Mouse (Mus musculus): ENCODE measurements around the gene Mboat2.

Gene Mboat2

DNA sequence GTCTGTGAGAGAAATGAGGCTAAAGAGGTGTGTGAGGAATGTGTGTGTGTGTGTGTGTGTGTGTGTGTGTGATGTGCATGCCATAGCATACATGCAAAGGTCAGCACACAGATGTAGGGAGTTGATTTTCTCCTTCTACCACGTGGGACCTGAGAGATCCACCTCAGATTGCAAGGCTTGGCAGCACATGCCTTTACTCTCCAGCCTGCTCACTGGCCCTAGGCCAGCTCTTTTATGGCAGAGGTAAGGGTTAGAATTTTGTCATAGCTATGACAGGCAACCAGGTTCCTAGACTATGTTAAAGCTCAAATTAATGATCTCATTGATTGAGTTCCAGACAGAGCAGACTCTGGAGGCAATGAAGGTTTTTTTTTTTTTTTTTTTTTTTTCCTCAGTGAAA, 33.1 kb downstream of the Mboat2 start:
- DNase-seq: no peak

DNA sequence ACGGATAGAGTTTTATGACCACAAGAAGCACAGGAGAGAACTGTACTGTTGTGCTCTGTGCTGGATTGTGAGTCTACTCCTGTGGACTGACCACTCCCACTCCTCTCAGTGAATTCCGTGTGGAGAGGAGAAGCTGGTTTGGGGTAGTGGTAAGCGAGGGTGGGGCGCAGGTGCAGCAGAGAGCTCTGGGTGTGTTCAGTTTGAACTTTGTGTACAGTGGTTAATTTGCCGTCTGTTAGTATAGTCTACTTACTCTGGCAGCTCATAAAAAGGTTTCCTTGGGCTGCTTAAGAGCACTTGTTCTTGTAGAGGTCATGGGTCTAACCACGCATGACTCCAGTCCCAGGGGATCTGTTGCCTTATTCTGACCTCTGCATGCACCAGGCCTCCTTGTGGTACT, 36.0 kb downstream of the Mboat2 start:
- no peak for DNase-seq

GRCm38 (mm10) chr12:24868694-24869093, 38.0 kb downstream of the Mboat2 start:
- DNase-seq: no peak

DNA sequence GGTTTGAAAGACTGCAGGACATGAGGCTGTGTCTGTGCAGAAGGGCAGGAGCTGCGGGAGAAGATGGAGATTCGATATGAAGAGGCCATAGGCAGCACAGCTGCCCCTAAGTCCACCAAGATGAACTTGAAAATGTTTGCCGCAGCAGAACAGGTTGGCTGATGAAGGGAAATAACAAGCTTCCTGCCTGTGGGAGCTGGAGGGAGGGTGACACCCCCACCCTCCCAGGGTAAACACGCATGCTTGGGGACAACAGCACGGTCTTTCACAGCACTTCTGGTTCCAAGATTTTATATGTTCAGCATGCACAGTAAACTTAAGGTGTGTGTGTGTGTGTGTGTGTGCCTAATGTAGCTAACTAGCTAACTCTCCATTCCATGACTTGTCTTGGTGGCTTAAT, 38.6 kb downstream of the Mboat2 start:
- DNase-seq: no peak

- DNase-seq: no peak
Observed at GRCm38 (mm10) chr12:24870901-24871300, 40.2 kb downstream of the Mboat2 start.

GRCm38 (mm10) chr12:24872264-24872663, 41.6 kb downstream of the Mboat2 start:
- DNase-seq: no peak

DNA sequence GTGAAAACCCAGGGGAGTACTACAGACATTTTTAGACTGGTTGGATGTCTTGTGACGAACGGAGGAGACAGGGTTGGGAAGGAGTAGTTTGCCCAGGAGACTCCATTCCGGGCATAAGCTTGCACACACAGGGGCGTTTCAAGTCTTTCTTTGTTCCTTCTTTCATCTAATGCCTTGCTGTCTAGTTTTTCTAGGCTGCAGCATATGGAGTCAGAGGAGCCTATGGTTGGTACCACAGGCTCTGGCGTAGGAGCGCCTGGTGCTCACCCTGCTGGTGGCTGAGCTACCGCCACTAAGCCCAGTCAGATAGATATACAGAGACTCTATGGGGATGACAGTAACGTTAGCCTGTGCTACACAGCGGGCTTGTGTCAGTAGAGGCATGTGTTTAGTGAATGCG, 42.0 kb downstream of the Mboat2 start:
- no peak for DNase-seq

DNA sequence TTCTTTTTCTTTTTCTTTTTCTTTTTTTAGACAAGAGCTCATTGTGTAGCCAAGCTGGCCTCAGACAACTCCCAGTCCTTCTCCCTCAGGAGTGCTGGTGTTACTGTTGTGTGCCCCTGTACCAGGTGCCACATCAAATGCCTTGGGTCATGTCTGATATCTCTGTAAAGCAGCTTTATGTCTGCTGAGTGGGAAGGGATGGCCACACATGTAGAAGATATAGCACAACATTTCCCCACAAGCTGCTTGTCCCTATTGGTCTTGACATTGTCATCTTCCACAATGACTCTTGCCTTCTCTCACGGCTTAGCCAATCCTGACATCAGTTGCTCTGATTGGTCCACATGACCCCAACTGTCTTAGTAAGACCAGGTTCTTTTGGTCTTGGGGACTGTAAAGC, 45.2 kb downstream of the Mboat2 start:
- no peak for DNase-seq

DNA sequence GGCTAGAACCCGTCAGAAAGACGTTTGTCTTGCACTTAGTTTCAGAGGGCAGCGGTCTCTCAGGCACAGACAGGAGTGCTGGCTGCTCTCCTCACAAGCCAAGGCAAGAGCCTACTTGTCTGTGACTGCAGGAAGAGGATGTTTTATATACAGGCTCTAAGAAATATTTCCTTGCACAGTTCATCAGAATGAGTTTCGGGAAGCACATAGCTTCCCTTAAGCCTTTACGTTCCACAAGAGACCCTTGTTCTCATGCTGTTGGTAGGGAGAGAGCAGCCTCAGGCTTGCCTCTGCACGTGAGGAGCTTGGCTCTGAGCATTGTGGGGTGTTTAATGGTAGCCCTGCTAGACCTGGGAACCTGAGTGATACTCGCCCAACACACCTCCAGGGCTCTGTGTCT, 46.6 kb downstream of the Mboat2 start:
- DNase-seq: no peak

- no peak for DNase-seq
Observed at GRCm38 (mm10) chr12:24878090-24878489, 47.4 kb downstream of the Mboat2 start.

DNA sequence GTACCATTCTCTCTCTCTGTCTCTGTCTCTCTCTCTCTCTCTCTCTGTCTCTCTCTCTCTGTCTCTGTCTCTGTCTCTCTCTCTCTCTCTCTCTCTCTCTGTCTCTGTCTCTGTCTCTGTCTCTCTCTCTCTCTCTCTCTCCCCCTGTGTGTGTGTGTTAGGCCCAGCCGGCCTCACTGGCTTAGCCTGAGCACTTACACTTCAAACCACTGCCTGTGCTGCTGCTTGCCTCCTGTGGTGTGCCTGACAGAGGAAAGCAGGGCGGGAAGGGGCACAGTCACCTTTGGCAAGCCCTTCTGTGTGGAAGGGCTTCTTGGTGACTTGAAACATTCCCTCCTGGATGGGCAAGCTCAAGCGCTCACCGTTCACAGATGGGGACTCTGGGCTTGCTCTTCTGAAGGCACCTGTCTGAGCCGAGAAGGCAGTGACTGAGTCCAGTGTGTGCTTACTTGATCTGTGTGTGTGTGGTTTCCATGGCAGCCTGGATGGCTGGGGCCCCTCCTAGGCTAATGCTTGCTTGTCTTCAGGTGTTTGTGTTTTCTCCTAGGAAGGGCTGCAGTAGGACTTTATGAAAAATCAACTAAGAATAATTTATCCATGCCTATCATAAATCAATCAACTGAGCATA, 48.2 kb downstream of the Mboat2 start:
- DNase-seq: no peak

DNA sequence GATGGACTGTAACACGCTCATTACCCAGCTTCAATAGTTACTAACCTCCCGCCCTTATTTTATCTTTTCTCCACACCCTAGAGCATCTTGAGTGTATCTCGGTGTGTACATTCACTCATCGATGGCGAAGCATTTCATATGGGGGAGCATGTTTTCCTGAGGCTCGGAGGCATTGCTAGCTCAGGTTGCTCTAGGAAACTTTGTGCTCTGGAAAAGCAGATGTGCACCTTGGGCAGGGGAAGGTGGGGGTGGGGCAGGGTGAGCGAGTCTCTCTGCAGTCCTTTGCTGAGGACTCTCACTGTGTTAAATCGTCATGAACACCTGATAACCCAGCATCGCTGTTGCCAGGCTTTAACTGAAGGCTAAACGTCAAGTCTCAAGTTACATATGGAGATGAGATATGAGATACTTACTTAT, 48.9 kb downstream of the Mboat2 start:
- no peak for DNase-seq

DNA sequence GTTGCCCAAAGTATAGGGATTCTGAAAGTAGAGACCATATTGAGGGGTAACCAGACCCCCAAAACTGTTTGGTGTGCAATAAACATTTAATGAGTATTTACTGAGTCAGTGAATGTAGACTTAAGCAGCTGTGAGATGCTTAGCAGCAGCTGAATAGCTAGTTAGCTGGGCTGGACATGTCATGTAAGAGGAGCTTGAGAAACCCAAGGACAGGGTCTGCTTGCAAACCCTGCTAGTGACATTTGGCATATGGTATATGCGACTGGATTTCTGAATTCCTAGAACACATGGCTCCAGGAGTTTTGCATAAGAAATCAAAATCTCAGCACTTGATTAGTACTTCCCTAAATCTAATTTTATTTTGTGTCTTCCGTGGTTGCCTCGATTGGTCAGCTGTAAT, 52.6 kb downstream of the Mboat2 start:
- no peak for DNase-seq

DNA sequence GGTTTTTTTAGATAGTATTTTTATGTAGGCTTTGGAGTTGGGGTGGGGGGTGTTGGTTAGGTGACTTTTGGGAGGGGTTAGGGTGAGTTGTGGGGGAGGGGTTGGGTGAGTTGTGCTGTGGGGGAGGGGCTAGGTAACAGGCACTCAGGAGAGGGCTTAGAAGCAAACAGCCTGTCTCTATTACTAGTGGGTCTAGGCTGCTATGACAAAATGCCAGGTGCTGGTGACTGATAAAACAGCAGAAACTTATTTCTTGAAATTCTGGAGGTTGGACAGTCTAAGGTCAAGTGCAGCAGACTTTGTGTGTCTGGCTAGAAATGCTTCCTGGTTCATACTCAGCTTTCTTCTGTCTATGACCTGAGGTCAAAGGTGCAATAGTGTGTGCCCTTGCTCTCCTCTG, 56.1 kb downstream of the Mboat2 start:
- DNase-seq: no peak

DNA sequence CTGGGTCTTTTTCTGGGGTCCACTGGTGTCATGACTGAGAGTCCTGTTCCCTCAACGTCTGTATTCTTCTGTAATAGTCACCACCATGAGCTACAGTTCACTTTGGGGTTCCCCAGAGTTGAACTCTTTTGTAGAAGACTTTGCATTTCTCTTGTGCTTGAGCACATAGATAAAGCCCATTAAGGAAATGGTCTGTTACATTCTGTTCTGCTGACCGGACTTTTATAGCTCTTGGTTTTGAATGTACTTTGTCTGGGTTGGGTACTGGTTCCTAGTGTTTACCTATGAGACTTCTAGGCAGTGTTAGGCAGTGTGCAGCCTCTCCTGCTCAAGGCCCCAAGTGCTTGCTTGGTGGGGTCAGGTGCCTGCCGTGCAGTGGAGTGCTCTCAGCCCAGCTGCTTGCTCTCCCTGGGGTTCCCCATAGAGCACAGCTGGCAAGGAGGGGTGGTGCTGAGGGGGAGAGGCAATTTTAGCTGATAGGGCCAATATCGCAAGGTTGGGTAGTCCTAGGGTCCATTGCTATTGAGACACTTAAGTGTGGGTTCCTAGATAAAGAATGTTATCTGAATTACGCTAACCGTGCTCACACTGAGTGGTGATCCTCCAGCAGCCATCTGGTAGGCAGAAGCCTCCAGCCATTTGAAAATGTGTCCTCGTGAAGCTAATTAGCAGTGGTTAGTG, 58.8 kb downstream of the Mboat2 start:
- DNase-seq: no peak

GRCm38 (mm10) chr12:24890158-24890557, 59.5 kb downstream of the Mboat2 start:
- DNase-seq: no peak

DNA sequence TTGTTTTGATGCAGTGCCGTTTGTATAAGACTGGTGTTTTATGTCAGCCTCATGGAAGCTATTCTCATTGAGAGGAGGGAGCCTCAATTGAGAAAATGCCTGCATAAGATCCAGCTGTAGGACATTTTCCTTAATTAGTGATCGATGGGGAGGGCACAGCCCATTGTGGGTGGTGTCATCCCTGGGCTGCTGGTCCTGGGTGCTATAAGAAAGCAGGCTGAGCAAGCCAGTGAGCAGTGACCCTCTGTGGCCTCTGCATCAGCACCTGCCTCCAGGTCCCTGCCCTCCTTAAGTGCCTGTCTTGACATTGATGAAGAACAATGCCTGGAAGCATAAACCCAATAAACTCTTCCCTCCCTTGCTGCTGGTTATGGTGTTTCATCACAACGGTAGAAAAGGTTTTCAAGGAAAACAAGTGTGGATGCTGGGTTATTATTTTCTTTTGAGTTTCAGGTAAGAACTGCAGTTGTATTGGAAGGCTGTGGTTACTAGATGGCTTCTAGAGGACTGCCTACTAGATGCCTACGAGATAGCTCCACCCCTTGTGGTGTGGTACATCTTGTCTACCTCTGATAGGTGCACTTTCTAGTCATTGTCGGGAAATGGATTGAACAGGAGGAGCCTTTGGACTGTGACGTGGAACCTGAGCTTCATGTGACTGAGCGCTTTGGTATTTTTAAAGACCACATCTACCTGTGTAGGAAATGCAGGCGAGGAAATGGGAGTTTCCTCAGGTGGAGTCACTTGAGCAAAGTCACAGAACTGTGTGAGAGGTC, 60.2 kb downstream of the Mboat2 start:
- no peak for DNase-seq

GRCm38 (mm10) chr12:24892536-24892935, 61.9 kb downstream of the Mboat2 start:
- no peak for DNase-seq

DNA sequence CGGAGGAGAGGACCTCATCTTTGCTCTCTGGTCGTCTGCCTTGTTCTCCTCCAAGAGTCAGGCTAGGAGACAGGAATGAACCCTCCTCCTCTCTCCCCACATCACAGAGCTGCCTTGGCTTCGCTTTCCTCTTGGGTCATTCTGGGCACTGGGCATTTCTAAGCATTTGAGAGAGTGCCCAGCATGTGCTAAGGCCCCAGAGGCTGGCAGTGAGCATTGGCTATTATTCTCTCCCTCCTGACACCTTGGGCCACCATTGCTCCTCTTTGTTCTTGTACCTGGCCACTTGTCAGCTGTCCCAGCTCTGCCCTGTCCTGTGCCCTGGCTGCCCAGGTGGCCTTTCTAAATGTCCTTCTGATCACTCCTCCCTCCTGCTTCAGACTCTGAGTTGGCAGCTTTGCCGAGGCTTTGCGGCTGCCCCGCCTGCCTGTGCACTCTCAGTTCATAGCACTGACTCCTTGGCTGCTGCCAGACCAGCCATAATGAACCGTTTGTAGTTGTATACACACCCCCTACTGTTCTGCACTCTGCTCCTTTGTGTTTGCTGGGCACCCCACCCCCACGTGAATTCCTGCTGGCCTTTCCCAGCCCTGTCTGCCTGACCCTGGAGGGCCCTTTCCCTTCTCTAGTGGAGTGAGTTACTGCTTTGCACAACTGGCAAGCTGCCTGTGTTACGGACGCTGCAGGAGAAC, 63.2 kb downstream of the Mboat2 start:
- peak; percentile 71 to 76 for DNase-seq

DNA sequence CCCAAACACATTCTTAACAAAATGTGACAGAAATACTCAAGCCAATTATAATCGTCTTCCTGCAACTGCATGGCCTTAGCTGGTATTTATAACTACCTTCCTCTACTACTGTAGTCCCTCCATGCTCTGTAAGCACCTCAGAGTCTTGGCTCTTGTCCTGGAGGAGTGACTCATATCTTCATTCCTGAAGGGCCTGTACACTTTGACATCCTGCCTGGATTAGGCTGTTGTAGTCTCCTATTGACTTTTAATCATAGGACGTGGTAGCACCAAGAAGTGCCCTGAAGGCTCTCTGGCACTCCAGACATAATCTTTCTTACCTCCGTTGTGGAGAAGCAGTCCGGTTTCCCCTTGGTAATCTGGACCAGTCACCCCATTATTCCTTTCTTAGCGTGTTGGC, 64.7 kb downstream of the Mboat2 start:
- peak in 1 of 2 experiments; percentile 38 for DNase-seq

DNA sequence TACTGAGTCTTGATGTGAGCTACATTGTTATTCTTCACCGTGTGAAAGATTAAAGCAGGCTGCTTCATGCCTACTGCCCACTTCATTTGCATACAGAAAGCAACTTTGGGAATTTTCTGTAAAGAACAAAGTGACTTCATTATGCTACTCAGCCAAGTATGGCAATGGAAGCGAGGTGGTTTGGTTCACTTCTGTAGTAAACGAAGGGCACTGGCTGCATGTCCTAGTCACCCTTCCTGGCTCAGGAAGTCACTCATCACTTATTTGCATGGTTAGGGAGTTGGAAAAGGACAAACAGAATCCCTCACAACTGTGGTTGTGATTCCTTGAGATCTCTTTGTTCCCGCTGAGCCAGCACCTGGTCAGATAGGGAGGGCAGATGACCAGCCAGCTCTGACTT, 66.7 kb downstream of the Mboat2 start:
- peak; percentile 18 to 24 for DNase-seq

- DNase-seq: peak; percentile 25 to 61
Observed at GRCm38 (mm10) chr12:24898226-24898625, 67.5 kb downstream of the Mboat2 start.

GRCm38 (mm10) chr12:24899636-24900035, 69.0 kb downstream of the Mboat2 start:
- DNase-seq: peak; percentile 65 to 71

Measured in kidney, postnatal 36 days (tissue).